Mouse (Mus musculus): ENCODE data around the gene Ttpal. TPM values are rescaled to one million over a fixed set of nuclear protein-coding genes. Genes with fewer than 3 reads are reported as not detected.

Ttpal gene
- polyA plus RNA-seq, 1 experiment from 2014 or later: 46.4 TPM

- Histone ChIP-seq H3K4me1 (ENCODE audit: control insufficient read depth, insufficient read depth, low read length) (no peaks in the 10 kb centered on the region), H3K9me3 (ENCODE audit: control insufficient read depth, low read length) (no peaks in the 10 kb centered on the region), H3K4me3 (ENCODE audit: low read depth, low read length) (no peak overlapping the region), H3K4me2 (ENCODE audit: low read depth) (no peak overlapping the region), H3K27me3 (ENCODE audit: control insufficient read depth, insufficient read depth, low read length) (no peaks in the 10 kb centered on the region), H3K9ac (ENCODE audit: low read length) (no peak overlapping the region), H3K27ac (ENCODE audit: low read depth, low read length) (no peak overlapping the region), H3K36me3 (ENCODE audit: control insufficient read depth, insufficient read depth, low read length) (no peaks in the 10 kb centered on the region)
- ATAC-seq (ENCODE audit: insufficient read depth, low FRiP score, low TSS enrichment) (no peak), DNase-seq (ENCODE audit: low spot score) (no peak)
- 69% methylated on average over 3 of the region's 3 CpGs for WGBS
Observed at GRCm38 (mm10) chr2:163596873-163597155, 5.3 kb upstream of the Ttpal start.

DNA sequence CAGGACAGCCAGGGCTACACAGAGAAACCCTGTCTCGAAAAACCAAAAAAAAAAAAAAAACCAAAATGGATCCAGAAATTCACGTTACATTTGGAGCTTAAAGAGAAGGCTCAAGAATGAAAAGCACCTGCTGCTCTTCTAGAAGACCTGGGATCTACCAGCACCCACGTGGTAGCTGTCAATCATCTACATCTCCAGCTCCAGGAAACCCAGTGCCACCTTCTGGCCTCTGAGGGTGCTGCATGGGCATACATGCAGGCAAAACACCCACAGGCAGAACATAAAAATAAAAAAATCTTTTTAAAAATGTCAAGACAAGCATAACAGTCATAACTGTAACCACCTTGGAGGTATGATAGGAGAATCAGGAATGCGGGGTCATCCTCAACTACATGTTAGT, 4.5 kb upstream of the Ttpal start:
- no peak overlapping the region for H3K9ac ChIP-seq (ENCODE audit: low read length)
- no peaks in the 10 kb centered on the region for H3K27me3 ChIP-seq (ENCODE audit: control insufficient read depth, insufficient read depth, low read length)
- ATAC-seq (ENCODE audit: insufficient read depth, low FRiP score, low TSS enrichment) (no peak), DNase-seq (ENCODE audit: low spot score) (no peak)
- H3K36me3 ChIP-seq (ENCODE audit: control insufficient read depth, insufficient read depth, low read length): no peaks in the 10 kb centered on the region
- no peaks in the 10 kb centered on the region for H3K9me3 ChIP-seq (ENCODE audit: control insufficient read depth, low read length)
- WGBS: 62% methylated on average over 4 of the region's 4 CpGs
- H3K4me1 ChIP-seq (ENCODE audit: control insufficient read depth, insufficient read depth, low read length): peaks cover under 1% of the 10 kb centered on the region; the same call in 1 of the 2 replicates
- no peak overlapping the region for H3K27ac ChIP-seq (ENCODE audit: low read depth, low read length)
- no peak overlapping the region for H3K4me2 ChIP-seq (ENCODE audit: low read depth)
- H3K4me3 ChIP-seq (ENCODE audit: low read depth, low read length): no peak overlapping the region

- Histone ChIP-seq H3K9ac (ENCODE audit: low read length) (no peak overlapping the region), H3K36me3 (ENCODE audit: control insufficient read depth, insufficient read depth, low read length) (no peaks in the 10 kb centered on the region), H3K4me1 (ENCODE audit: control insufficient read depth, insufficient read depth, low read length) (peaks cover 6% of the 10 kb centered on the region), H3K4me2 (ENCODE audit: low read depth) (no peak overlapping the region), H3K4me3 (ENCODE audit: low read depth, low read length) (no peak overlapping the region), H3K9me3 (ENCODE audit: control insufficient read depth, low read length) (no peaks in the 10 kb centered on the region), H3K27ac (ENCODE audit: low read depth, low read length) (no peak overlapping the region), H3K27me3 (ENCODE audit: control insufficient read depth, insufficient read depth, low read length) (no peaks in the 10 kb centered on the region)
- DNase-seq (ENCODE audit: low spot score): peak; percentile 63
- 4% methylated on average over 1 of the region's 1 CpGs for WGBS
- no peak for ATAC-seq (ENCODE audit: insufficient read depth, low FRiP score, low TSS enrichment)
Observed at GRCm38 (mm10) chr2:163599226-163599625, 2.9 kb upstream of the Ttpal start.

- no peak for ATAC-seq (ENCODE audit: insufficient read depth, low FRiP score, low TSS enrichment)
- Histone ChIP-seq H3K27me3 (ENCODE audit: control insufficient read depth, insufficient read depth, low read length) (no peaks in the 10 kb centered on the region), H3K9ac (ENCODE audit: low read length) (no peak overlapping the region), H3K4me3 (ENCODE audit: low read depth, low read length) (no peak overlapping the region), H3K27ac (ENCODE audit: low read depth, low read length) (no peak overlapping the region), H3K4me1 (ENCODE audit: control insufficient read depth, insufficient read depth, low read length) (peaks cover 6% of the 10 kb centered on the region), H3K4me2 (ENCODE audit: low read depth) (no peak overlapping the region), H3K36me3 (ENCODE audit: control insufficient read depth, insufficient read depth, low read length) (no peaks in the 10 kb centered on the region), H3K9me3 (ENCODE audit: control insufficient read depth, low read length) (no peaks in the 10 kb centered on the region)
- no peak for DNase-seq (ENCODE audit: low spot score)
- WGBS: 92% methylated on average over 7 of the region's 7 CpGs
Observed at GRCm38 (mm10) chr2:163601066-163601465, 1.0 kb upstream of the Ttpal start.

DNA sequence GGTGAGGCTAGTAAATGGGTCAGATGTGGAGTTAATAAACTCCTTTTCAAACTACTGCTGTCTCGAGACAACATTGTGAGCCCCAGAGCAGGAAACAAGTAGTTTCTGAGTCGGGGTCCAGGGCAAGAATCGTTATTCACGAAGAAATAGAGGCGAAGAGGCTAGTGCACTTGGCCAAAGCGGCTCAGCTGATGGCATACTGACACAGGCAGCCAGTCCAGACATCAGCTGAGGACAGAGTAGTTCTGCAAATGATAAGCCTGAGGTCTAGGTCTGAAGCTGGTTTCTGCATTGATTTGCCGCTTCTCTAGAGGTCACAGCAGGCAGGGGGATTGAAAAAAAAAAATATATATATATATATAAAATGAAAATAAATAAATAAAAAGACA, 408 bp upstream of the Ttpal start:
- WGBS: 82% methylated on average over 7 of the region's 7 CpGs
- no peak overlapping the region; the same call in 1 of the 2 replicates for H3K27ac ChIP-seq (ENCODE audit: low read depth, low read length)
- DNase-seq (ENCODE audit: low spot score): no peak
- no peak overlapping the region for H3K9ac ChIP-seq (ENCODE audit: low read length)
- H3K4me3 ChIP-seq (ENCODE audit: low read depth, low read length): peak overlapping the region; percentile 82
- H3K36me3 ChIP-seq (ENCODE audit: control insufficient read depth, insufficient read depth, low read length): no peaks in the 10 kb centered on the region
- H3K27me3 ChIP-seq (ENCODE audit: control insufficient read depth, insufficient read depth, low read length): no peaks in the 10 kb centered on the region
- H3K4me1 ChIP-seq (ENCODE audit: control insufficient read depth, insufficient read depth, low read length): peaks cover 6% of the 10 kb centered on the region
- no peak for ATAC-seq (ENCODE audit: insufficient read depth, low FRiP score, low TSS enrichment)
- peak overlapping the region; percentile 97 for H3K4me2 ChIP-seq (ENCODE audit: low read depth)
- H3K9me3 ChIP-seq (ENCODE audit: control insufficient read depth, low read length): no peaks in the 10 kb centered on the region

DNA sequence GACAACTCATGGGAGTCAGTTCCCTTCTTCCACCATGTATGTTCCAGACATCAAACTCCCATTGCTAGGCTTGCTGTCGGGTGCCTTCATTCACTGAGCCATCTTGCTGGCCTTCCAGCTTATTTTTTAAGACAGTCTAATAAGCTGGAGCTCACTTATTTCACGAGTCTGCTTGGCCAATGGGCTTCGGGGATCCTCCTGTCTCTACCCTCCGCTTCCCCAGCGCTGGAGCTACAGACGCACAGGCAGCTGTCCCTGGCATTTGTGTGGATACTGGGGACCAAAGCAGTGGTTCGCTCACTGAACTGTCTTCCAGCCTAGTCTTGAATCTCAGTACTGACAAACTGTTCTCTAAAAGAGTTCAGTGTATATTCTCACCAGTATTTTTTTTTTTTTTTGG, 4.0 kb downstream of the Ttpal start:
- WGBS: 91% methylated on average over 7 of the region's 7 CpGs
- Histone ChIP-seq H3K27ac (ENCODE audit: low read depth, low read length) (no peak overlapping the region), H3K4me3 (ENCODE audit: low read depth, low read length) (no peak overlapping the region), H3K9ac (ENCODE audit: low read length) (no peak overlapping the region), H3K9me3 (ENCODE audit: control insufficient read depth, low read length) (no peaks in the 10 kb centered on the region), H3K4me1 (ENCODE audit: control insufficient read depth, insufficient read depth, low read length) (peaks cover 6% of the 10 kb centered on the region), H3K36me3 (ENCODE audit: control insufficient read depth, insufficient read depth, low read length) (no peaks in the 10 kb centered on the region), H3K27me3 (ENCODE audit: control insufficient read depth, insufficient read depth, low read length) (no peaks in the 10 kb centered on the region), H3K4me2 (ENCODE audit: low read depth) (no peak overlapping the region)
- ATAC-seq (ENCODE audit: insufficient read depth, low FRiP score, low TSS enrichment) (no peak), DNase-seq (ENCODE audit: low spot score) (no peak)

DNA sequence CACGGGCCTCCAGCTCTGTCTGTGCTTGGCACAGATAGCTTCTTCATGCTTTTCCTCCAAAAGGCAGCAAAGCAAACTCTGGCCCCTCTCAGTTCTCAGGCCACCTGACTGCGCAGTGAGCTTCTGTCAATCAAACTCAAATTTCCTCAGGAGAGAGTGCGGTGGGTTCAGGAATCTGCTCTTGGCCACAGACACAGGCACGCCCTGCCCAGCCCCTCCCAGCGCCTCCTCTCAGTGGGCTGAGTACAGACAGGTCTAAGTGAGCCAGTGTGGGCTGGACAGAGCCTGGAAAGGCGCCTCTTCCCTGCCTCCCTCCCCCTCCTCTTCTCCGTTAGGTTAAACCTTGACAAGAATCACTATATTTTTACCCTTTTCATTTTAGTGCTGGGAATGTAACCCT, 5.9 kb downstream of the Ttpal start:
- ATAC-seq (ENCODE audit: insufficient read depth, low FRiP score, low TSS enrichment) (no peak), DNase-seq (ENCODE audit: low spot score) (no peak)
- no peak overlapping the region for H3K4me3 ChIP-seq (ENCODE audit: low read depth, low read length)
- no peaks in the 10 kb centered on the region for H3K36me3 ChIP-seq (ENCODE audit: control insufficient read depth, insufficient read depth, low read length)
- H3K27ac ChIP-seq (ENCODE audit: low read depth, low read length): no peak overlapping the region
- WGBS: 92% methylated on average over 7 of the region's 7 CpGs
- no peaks in the 10 kb centered on the region for H3K27me3 ChIP-seq (ENCODE audit: control insufficient read depth, insufficient read depth, low read length)
- H3K9ac ChIP-seq (ENCODE audit: low read length): no peak overlapping the region
- H3K9me3 ChIP-seq (ENCODE audit: control insufficient read depth, low read length): no peaks in the 10 kb centered on the region
- peaks cover 2% of the 10 kb centered on the region for H3K4me1 ChIP-seq (ENCODE audit: control insufficient read depth, insufficient read depth, low read length)
- H3K4me2 ChIP-seq (ENCODE audit: low read depth): no peak overlapping the region

DNA sequence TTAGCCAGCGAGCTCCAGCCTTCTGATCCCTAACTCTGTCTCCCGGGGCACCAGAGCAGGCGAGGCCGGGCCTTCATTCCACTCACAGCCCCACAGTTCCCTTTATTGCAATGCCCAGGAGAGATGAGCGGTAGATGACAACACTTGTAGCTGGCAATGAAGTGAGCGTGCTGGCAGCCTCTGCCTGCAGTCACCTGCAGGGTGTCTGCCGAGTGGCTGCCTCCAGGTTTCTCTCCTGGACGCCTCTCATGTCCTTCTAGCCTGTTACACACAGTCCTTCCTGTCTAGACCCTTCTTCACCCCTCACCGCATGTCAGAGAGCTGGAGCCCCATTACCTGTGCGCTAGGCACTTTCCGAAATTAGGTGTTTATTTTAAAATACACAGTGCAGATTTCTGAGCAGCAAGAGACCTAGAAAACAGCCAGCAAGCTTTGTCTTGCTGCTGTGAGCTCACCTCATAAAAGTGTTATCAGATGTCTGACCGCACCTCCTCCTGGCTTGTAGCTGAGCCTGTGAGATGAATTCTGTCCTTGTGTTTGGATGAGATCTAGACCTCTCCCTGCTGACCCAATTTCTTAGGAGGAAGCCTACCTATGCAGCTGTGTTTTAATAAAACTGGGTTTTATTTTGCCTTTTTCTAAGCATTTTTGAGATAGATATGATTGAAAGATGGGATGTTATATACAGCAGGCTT, 7.3 kb downstream of the Ttpal start:
- WGBS: 90% methylated on average over 12 of the region's 12 CpGs
- no peak for ATAC-seq (ENCODE audit: insufficient read depth, low FRiP score, low TSS enrichment)

DNA sequence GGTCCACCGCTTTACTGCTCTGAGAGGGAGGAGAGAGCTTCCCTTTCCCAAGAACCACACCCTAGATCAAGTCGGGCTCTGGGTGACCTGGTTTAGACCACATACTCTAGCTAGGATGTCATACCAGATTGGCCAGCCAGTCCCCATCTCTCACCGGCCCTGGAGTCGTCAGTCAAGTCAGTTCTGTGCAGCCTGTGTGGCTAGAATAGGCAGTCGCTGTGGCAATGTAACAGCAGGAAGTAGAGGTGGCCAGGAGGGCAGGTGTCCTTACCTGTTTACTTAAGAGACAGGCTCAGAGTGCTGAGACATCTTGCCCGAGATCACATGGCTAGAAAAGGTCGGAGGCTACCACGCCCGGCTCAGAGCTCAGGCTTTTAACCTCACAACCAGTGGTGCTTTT, 9.1 kb downstream of the Ttpal start:
- no peak overlapping the region for H3K4me3 ChIP-seq (ENCODE audit: low read depth, low read length)
- H3K9me3 ChIP-seq (ENCODE audit: control insufficient read depth, low read length): no peaks in the 10 kb centered on the region
- WGBS: 85% methylated on average over 9 of the region's 9 CpGs
- H3K4me1 ChIP-seq (ENCODE audit: control insufficient read depth, insufficient read depth, low read length): no peaks in the 10 kb centered on the region
- H3K36me3 ChIP-seq (ENCODE audit: control insufficient read depth, insufficient read depth, low read length): peaks cover 5% of the 10 kb centered on the region
- no peak overlapping the region for H3K27ac ChIP-seq (ENCODE audit: low read depth, low read length)
- H3K9ac ChIP-seq (ENCODE audit: low read length): no peak overlapping the region
- ATAC-seq (ENCODE audit: insufficient read depth, low FRiP score, low TSS enrichment): no peak
- no peak overlapping the region for H3K4me2 ChIP-seq (ENCODE audit: low read depth)
- no peak for DNase-seq (ENCODE audit: low spot score)
- no peaks in the 10 kb centered on the region for H3K27me3 ChIP-seq (ENCODE audit: control insufficient read depth, insufficient read depth, low read length)

More for the DNA sequence above, 7.3 kb downstream of the Ttpal start:
- DNase-seq (ENCODE audit: low spot score): no peak
- Histone ChIP-seq H3K9ac (ENCODE audit: low read length) (no peak overlapping the region), H3K4me1 (ENCODE audit: control insufficient read depth, insufficient read depth, low read length) (no peaks in the 10 kb centered on the region), H3K36me3 (ENCODE audit: control insufficient read depth, insufficient read depth, low read length) (peaks cover 3% of the 10 kb centered on the region), H3K4me3 (ENCODE audit: low read depth, low read length) (no peak overlapping the region), H3K9me3 (ENCODE audit: control insufficient read depth, low read length) (no peaks in the 10 kb centered on the region), H3K27ac (ENCODE audit: low read depth, low read length) (no peak overlapping the region), H3K4me2 (ENCODE audit: low read depth) (no peak overlapping the region), H3K27me3 (ENCODE audit: control insufficient read depth, insufficient read depth, low read length) (no peaks in the 10 kb centered on the region)
